Mouse (Mus musculus) mouse trophoblast stem cell (cell line): ENCODE measurements around the gene Abhd17a.

Source experiments
- in situ Hi-C, 2 experiments: fragments of 300-500 bp; cut with MseI, MboI; formaldehyde crosslinking; loops; 2 replicates in 1 of 2; 3 replicates in 1 of 2; pipeline ENCODE4 v1.15.1; 2025

Gene Abhd17a

GRCm38 (mm10) chr10:80589879-80590854 lies at the start of gene Abhd17a:
TSS of gene Abhd17a (minus strand) at chr10:80590341.
- in situ Hi-C loops, result no loop called here

DNA sequence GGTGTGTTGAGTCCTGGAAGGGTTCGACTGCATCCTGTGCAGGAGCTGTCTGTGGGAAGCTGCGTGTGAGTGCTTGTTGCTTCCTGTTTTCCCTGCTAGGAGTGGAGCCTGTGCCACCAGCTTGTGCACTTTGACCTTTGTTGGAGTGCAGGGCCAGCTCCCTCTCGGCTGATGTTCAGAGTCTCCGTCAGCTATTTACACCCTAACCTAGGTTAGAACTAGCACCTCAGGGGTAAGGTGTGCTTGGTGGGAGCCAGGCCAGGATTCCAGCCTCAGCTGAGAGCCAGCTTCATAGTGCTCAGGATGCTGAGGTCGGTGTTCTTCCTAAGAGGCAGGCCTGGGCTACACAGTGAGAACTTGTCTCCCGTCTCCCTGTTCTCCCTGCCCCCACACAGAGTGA lies 45.2 kb upstream of the Abhd17a start:
- in situ Hi-C loops, result no loop called here

DNA sequence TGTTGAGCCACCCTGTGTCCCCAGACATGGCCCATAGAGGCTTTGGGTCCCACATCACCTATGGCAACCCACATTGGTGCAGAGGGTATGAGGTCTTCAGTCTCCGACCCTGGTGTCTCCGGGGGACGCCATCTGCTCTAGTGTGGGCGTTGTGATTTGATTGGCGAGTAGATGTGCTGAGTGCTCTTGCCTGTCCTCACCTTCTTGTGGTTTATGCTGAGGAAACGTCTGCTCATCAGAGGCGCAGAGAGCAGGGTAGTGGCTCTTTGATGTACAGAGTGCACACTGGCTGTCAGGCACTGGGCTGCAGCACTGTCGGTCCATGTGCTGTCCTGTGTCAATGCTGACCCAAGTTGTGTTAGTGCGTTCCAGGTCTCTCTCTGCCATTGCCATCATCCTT lies 38.8 kb upstream of the Abhd17a start:
- in situ Hi-C loops, result no loop called here

GRCm38 (mm10) chr10:80627685-80628084 lies 37.5 kb upstream of the Abhd17a start:
- in situ Hi-C loops, result no loop called here

- in situ Hi-C loops, result no loop called here
These were observed 35.6 kb upstream of the Abhd17a start for GRCm38 (mm10) chr10:80625764-80626163.

- in situ Hi-C loops, result no loop called here
These were observed 33.5 kb upstream of the Abhd17a start for GRCm38 (mm10) chr10:80623457-80624191.

DNA sequence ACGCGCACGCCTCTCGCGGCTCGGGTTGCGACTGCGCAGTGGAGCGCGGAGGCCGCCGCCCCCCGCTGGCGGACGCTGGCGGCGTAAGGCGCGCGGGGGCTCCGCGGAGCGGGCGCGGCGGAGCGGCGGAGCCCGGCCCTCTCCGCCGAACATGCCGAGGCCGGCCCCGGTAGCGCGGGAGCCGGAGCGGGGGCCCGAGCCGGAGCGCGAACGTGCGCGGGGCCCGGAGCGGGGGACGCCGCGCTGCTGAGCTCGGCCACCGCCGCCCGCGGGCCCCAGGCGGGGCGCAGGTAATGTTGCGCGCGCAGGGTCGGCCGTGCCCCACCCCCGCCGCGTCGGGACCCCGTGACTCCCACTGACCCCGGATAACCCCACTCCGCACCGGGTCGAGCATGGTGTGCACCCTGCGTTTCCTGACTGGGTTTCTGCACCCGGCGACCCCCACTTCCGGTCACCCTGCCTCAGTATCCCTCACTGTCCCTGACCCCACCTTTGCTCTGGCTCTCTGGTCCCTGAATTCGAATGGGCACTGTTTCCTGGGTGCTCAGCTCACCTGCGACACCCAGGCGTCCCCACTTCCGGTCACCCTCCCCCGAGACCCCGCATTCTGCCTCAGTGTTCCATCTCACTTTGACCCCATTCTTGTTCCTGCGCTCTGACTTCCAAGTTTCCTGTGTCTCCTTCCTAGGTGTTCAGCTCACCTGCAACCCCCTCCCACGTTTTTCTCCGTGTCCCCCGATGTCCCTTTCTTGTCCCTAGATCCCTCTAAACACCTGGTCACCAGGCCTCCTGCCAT lies 32.7 kb upstream of the Abhd17a start, which contains the start of gene Csnk1g2:
Gene Csnk1g2, plus strand, starts transcription at position 178 of the 796 bp plus-strand sequence.
- in situ Hi-C loops, result no loop called here

GRCm38 (mm10) chr10:80621940-80622660 lies 32.0 kb upstream of the Abhd17a start:
- in situ Hi-C loops, result no loop called here

DNA sequence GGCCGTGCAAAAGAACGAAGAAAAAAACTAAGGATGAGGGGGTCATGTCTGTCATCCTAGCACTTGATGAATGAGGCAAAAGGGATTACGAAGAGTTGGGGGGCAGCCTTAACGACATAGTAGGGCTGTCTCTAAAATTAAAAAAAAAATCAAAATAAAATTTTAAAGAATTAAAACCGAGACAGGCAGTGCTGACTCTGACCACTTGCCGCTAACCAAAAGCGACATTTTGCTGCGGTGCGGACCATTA lies 31.5 kb upstream of the Abhd17a start:
- in situ Hi-C loops, result no loop called here

DNA sequence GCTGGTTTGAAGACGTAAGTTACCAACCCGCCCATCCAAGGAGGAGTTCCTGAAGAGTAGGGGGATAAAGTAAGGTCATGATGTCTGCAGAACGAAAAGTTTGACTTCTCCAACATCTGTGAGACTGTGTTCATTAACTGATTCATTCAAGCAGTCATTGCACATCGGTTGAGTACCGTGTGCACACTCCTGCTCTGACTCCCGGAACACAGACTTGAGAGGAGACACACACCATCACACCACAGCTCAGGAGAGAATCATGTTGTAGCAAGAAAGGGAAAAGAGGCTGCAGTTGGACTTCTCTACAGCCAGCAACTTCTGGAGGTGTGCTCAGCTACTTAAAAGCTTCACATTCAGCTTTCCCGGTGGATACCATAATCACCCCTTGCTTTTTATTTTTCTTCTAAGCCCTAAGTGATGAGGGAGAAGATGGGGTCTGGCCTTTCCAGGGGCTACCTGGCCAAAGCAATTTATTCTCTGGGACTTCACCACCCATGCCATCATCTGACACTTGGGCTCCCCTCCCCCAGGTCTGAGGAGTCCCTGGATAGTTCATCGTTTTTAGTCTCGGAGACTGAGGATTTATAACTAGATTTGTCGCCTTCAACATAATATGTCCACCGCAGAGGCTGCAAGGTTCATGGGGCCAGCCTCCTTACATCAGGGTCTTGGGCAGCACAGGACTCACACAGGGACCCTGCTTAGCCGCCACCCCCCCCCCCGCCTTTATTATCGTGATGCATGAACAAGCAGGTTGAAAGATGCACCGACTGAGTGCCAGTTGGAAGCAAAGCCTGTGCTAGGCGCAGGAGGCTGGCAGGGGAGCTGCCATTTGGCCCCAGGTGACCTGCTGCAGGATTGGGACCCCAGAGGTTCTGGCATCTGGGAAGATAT lies 30.9 kb upstream of the Abhd17a start:
- in situ Hi-C loops, result no loop called here

GRCm38 (mm10) chr10:80620365-80620764 lies 30.2 kb upstream of the Abhd17a start:
- in situ Hi-C loops, result no loop called here

- in situ Hi-C loops, result no loop called here
These were observed 29.5 kb upstream of the Abhd17a start for GRCm38 (mm10) chr10:80619465-80620244.

DNA sequence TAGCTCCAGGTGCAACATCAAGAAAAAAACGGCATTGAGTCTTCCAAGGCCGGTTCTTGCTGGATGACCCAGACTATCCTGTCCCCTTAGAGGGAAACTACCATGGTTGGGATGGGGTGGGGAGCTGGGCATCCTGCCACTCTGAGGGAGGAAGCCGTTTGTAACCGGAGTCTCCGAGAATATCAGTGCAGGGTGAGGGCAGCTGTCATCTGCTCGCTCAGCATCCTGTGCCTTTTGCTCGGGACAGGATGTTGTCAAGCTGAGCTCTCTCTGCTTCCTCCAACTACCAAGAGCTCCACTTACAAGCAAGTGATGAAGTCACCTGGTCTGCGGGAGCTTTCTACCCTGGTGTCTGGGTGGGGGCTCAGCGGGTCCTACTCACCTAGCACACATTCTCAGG lies 28.0 kb upstream of the Abhd17a start:
- in situ Hi-C loops, result no loop called here

GRCm38 (mm10) chr10:80614351-80614750 lies 24.2 kb upstream of the Abhd17a start:
- in situ Hi-C loops, result no loop called here

GRCm38 (mm10) chr10:80613821-80614220 lies 23.7 kb upstream of the Abhd17a start:
- in situ Hi-C loops, result no loop called here

DNA sequence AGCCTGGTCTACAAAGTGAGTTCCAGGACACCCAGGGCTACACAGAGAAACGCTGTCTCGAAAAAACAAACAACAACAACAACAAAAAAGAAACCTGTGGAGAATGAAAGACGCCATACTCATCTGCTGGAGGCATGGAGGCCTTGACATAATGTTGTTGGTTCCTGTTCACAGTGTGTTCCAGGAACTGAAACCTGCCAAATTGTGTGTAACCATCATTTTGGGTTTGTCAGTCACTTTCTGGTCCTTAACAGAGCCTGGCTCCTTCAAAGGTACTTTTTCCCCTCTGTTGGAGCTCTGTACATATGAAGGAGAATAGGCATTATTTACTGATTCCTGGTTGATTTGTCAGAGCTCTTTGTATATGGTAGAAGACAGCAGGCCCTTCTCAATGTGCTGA lies 21.8 kb upstream of the Abhd17a start:
- in situ Hi-C loops, result no loop called here

GRCm38 (mm10) chr10:80611024-80611423 lies 20.9 kb upstream of the Abhd17a start:
- in situ Hi-C loops, result no loop called here

GRCm38 (mm10) chr10:80610116-80610785 lies 20.1 kb upstream of the Abhd17a start:
- in situ Hi-C loops, result no loop called here
